Mouse (Mus musculus) lung, postnatal 4 days (tissue): Measurements from ENCODE around the gene Pea15a.

Experiments used
- DNase-seq, 2 experiments: peaks; one replicate each; pipeline ENCODE4 v3.0.0; 2021

Pea15a gene

GRCm38 (mm10) chr1:172177791-172178190 lies 28.8 kb downstream of the Pea15a start:
- no peak for DNase-seq

GRCm38 (mm10) chr1:172173181-172173580 lies 33.4 kb downstream of the Pea15a start:
- no peak for DNase-seq

GRCm38 (mm10) chr1:172172381-172172780 lies 34.2 kb downstream of the Pea15a start:
- DNase-seq: no peak

- DNase-seq: no peak
These were observed 36.8 kb downstream of the Pea15a start for GRCm38 (mm10) chr1:172169809-172170208.

- no peak for DNase-seq
These were observed 38.7 kb downstream of the Pea15a start for GRCm38 (mm10) chr1:172167911-172168310.

GRCm38 (mm10) chr1:172162959-172163358 lies 43.6 kb downstream of the Pea15a start:
- no peak for DNase-seq

- DNase-seq: peak in 1 of 2 experiments; percentile 32
These were observed 44.6 kb downstream of the Pea15a start for GRCm38 (mm10) chr1:172162009-172162408.

- no peak for DNase-seq
These were observed 46.1 kb downstream of the Pea15a start for GRCm38 (mm10) chr1:172160508-172160907.

GRCm38 (mm10) chr1:172159970-172160369 lies 46.6 kb downstream of the Pea15a start:
- DNase-seq: no peak

GRCm38 (mm10) chr1:172155518-172155917 lies 51.1 kb downstream of the Pea15a start:
- no peak for DNase-seq

GRCm38 (mm10) chr1:172154536-172154935 lies 52.1 kb downstream of the Pea15a start:
- DNase-seq: no peak

- no peak for DNase-seq
These were observed 57.4 kb downstream of the Pea15a start for GRCm38 (mm10) chr1:172148955-172149815.

- peak; percentile 46 to 53 for DNase-seq
These were observed 58.2 kb downstream of the Pea15a start for GRCm38 (mm10) chr1:172148279-172148954.

- DNase-seq: peak; percentile 98 to 99
These were observed 58.7 kb downstream of the Pea15a start, which contains the start of gene Dcaf8 for GRCm38 (mm10) chr1:172147835-172148278. Gene Dcaf8 (plus strand): TSS chr1:172148084.
